Mouse (Mus musculus) mammary gland, adult 2 months (tissue): ENCODE data around the gene Tmem136. TPM values are rescaled to one million over a fixed set of nuclear protein-coding genes. Genes with fewer than 3 reads are reported as not detected.

ENCODE experiments used
- polyA plus RNA-seq: library from polyadenylated mRNA; depleted of rRNA; stranded (reverse); fragments of >200 nt; gene quantifications from 2 replicates; pipeline ENCODE4 v1.2.3, GENCODE M21; 2012; ENCODE audit warnings: low replicate concordance; rRNA removed

The Tmem136 gene
- 1.5 and 3.3 TPM in 2 replicates for polyA plus RNA-seq

GRCm38 (mm10) chr9:43116134-43116996 is at the start of gene Tmem136:
TSS of gene Tmem136 (minus strand) at chr9:43116570.

GRCm38 (mm10) chr9:43107187-43107517 is 9.2 kb downstream of the Tmem136 start, which contains the start of gene Arhgef12:
TSS of gene Arhgef12 (minus strand) at chr9:43107239.

Other genes starting within 250 kb of the Tmem136 start
- gene Grik4, start 172.1 kb downstream of the Tmem136 start, polyA plus RNA-seq, result 0.06 TPM in 2 replicates
- gene Arhgef12, start 9.3 kb downstream of the Tmem136 start, polyA plus RNA-seq, result 18.6 and 34.5 TPM in 2 replicates
- 0.17 and 1.2 TPM in 2 replicates for gene Pou2f3, start 93.8 kb upstream of the Tmem136 start, polyA plus RNA-seq
- gene Oaf, start 123.3 kb upstream of the Tmem136 start, polyA plus RNA-seq, result 57.0 and 59.7 TPM in 2 replicates
- gene Trim29, start 194.3 kb upstream of the Tmem136 start, polyA plus RNA-seq, result 19.2 and 30.4 TPM in 2 replicates